Mouse (Mus musculus) megakaryocyte-erythroid progenitor cell, adult 5 weeks (primary cell): ENCODE results near the gene Parm1. TPM values are rescaled to one million over a fixed set of nuclear protein-coding genes. Genes with fewer than 3 reads are reported as not detected.

ENCODE experiments used
- polyA plus RNA-seq: library from polyadenylated mRNA; stranded (reverse); fragments of >175 nt; gene quantifications from 2 replicates; pipeline ENCODE4 v1.2.3, GENCODE M21; 2012

The Parm1 gene
- polyA plus RNA-seq, result 0.81 and 1.7 TPM in 2 replicates

DNA sequence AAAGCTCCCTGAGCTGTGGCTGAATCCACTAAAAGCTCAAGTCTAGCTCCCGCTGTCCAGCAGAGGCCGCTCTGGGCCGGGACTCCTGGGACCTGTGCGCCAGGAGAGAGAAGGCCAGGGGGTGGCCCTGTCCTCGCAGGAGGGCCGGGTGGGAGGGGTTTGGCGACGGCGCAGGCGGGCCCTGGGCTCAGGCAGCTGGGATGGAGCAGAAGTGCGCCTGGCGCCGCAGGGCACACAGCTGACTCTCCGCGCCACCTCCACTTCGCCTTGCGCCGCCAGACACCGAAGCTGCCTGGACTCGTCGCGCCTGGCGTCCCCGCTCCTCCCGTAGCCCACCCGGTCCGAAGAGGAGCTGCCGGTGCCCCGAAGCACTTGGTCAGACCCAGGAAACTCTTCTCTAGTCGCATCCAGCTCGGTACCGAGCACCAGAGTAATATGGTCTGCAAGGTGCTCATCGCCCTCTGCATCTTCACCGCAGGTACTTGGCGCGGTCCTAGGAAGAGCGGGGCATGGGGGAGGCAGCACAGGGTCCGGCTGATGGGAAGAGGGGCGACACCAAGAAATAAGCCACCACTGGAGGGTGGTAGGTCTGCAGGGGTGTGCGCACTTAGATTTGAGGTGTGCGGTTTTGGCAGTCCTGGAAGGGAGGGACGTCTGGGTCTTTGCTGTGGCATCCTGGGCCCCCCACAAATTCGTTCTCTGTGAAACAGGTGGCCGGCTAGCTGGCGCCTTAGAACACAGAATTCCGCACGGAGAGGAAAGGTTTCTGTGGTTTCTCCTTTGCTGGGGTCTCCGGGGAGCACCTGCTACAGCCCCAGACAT is at the start of gene Parm1:
Parm1 (plus strand) TSS at position 136 of the 822 bp plus-strand sequence.

Other genes starting within 250 kb of the Parm1 start
- 0.07 and 0.12 TPM in 2 replicates for gene Btc, start 114.6 kb upstream of the Parm1 start, polyA plus RNA-seq